Mouse (Mus musculus) neural tube, embryonic 14.5 days (tissue): Measurements from ENCODE around the gene Elovl4. TPM values are rescaled to one million over a fixed set of nuclear protein-coding genes. Genes with fewer than 3 reads are reported as not detected.

Source experiments
- ATAC-seq: fragments of 200-750 bp; cut with Nextera tagmentation; 2 replicates; pipeline ENCODE4 v1.8.0; 2017; ENCODE audit warnings: low read depth, mild to moderate bottlenecking, moderate TSS enrichment, moderate library complexity
- H3K27ac ChIP-seq: fragments of 300-500 bp; sonication (generic); 2 replicates; pipeline ENCODE4 v1.5.1; 2014; ENCODE audit warnings: low read depth, mild to moderate bottlenecking, control low read depth, low read length, moderate library complexity, mixed read lengths
- H3K27me3 ChIP-seq: fragments of 300-500 bp; sonication (generic); 2 replicates; pipeline ENCODE4 v1.6.1; 2014; ENCODE audit warnings: low read length; ENCODE audit not compliant: control insufficient read depth, insufficient read depth
- H3K36me3 ChIP-seq: fragments of 300-500 bp; sonication (generic); 2 replicates; pipeline ENCODE4 v1.6.1; 2014; ENCODE audit warnings: low read length, mixed read lengths; ENCODE audit not compliant: control insufficient read depth, insufficient read depth
- H3K4me1 ChIP-seq: fragments of 300-500 bp; sonication (generic); 2 replicates; pipeline ENCODE4 v1.6.1; 2014; ENCODE audit warnings: low read length; ENCODE audit not compliant: control insufficient read depth, insufficient read depth
- H3K4me2 ChIP-seq: fragments of 300-500 bp; sonication (generic); 2 replicates; pipeline ENCODE4 v1.6.1; 2014; ENCODE audit warnings: mild to moderate bottlenecking, low read depth, low read length, control low read depth
- H3K4me3 ChIP-seq: fragments of 300-500 bp; sonication (generic); 2 replicates; pipeline ENCODE4 v1.5.1; 2014; ENCODE audit warnings: low read depth, low read length, control low read depth, mixed read lengths
- H3K9ac ChIP-seq: fragments of 300-500 bp; sonication (generic); replicated peaks from 2 replicates; pipeline ENCODE4 v1.6.1; 2014; ENCODE audit warnings: low read depth, mild to moderate bottlenecking, control low read depth, low read length, mixed read lengths
- H3K9me3 ChIP-seq: fragments of 300-500 bp; sonication (generic); 2 replicates; pipeline ENCODE4 v1.6.1; 2016; ENCODE audit warnings: low read length; ENCODE audit not compliant: control insufficient read depth
- WGBS: fragments of 180-500 bp; shearing (Covaris S2); extraction: QIAGEN DNeasy Blood & Tissue Kit; methylation state at CpG from one replicate; pipeline ENCODE4 v1.1.7; 2014; 5-methylcytosine and 5-hydroxymethylcytosine counted together
- polyA plus RNA-seq: library from polyadenylated mRNA; unstranded; fragments of >200 nt; fragmentation: Nextera tagmentation; extraction: Ambion mirVana; gene quantifications from 2 replicates; pipeline ENCODE4 v1.2.1, GENCODE M21; 2014

The Elovl4 gene
- polyA plus RNA-seq, 1 experiment from 2014 or later, result 127 TPM

DNA sequence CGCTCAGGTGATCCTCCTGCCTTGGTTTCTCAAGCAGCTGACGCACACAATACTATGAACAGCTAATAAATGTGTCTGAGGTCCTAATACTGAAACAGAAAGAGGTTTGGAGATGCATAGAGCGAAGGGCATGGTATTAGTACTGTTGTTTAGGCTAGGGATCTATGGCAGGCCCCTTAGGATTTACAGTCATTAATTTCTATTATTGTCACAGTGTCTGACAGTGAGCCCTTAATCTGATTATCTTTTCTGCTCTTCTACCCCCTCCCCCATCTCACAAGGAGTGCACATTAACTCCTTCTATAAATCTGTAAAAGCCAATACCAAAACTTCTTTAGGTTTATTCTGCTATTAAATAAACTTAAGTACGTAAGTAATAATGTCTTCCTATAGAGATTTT is 44.8 kb downstream of the Elovl4 start:
- Histone ChIP-seq H3K9ac (no peak overlapping the region), H3K36me3 (no peaks in the 10 kb centered on the region), H3K4me3 (no peak overlapping the region), H3K27me3 (no peaks in the 10 kb centered on the region), H3K9me3 (no peaks in the 10 kb centered on the region), H3K27ac (no peak overlapping the region), H3K4me1 (no peaks in the 10 kb centered on the region), H3K4me2 (no peak overlapping the region)
- no peak for ATAC-seq
- WGBS, result 86% methylated on average over 4 of the region's 4 CpGs

DNA sequence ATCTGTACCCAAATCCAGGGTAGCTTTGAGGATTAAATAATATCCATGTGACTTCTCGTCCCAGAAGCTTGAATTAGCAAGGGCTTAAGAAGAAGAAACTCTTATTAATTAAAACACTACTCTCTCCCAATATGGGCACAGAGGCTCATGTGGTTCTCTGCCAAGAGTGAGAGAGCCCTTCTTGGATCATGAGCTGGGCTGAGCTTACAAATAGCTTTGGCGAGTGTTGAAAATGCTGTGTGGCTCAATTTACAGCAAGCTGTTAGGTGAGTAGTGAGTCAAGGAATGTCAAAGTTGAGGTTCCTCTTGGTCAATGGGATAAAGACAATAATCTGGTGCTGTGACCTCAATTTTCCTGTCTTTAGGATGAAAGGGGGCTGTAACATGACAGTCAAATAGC is 74.2 kb downstream of the Elovl4 start:
- WGBS, result 81% methylated on average over 2 of the region's 2 CpGs
- H3K4me1 ChIP-seq, result peaks cover 3% of the 10 kb centered on the region; the same call in 1 of the 2 replicates

DNA sequence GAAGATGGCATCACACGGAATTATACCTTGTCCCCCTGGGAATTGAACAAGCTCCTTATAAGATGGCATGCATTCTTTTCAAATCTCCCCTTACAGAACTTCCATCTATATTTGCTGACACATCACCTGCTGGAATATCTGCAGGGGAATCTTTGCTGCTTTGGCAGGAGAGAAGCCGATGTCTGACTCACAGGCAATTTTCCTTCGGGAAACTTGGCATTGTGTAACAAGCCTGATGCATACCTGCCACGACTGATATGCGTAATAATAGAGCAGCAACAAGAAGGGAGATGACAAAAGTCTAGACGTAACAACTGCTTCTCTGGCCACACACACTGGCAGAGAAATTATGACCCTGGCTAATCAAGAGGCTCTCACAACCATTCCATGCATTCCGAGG is 75.2 kb downstream of the Elovl4 start:
- ATAC-seq, result no peak
- Histone ChIP-seq H3K4me3 (no peak overlapping the region), H3K4me2 (no peak overlapping the region), H3K27me3 (no peaks in the 10 kb centered on the region), H3K9ac (no peak overlapping the region), H3K36me3 (no peaks in the 10 kb centered on the region), H3K9me3 (no peaks in the 10 kb centered on the region), H3K4me1 (peaks cover 4% of the 10 kb centered on the region; the same call in 1 of the 2 replicates), H3K27ac (no peak overlapping the region)
- WGBS, result 56% methylated on average over 7 of the region's 7 CpGs

More for the DNA sequence above, 74.2 kb downstream of the Elovl4 start:
- no peak for ATAC-seq
- no peak overlapping the region for H3K4me3 ChIP-seq
- no peak overlapping the region for H3K4me2 ChIP-seq
- H3K9me3 ChIP-seq, result no peaks in the 10 kb centered on the region
- no peak overlapping the region for H3K9ac ChIP-seq
- no peaks in the 10 kb centered on the region for H3K36me3 ChIP-seq
- no peak overlapping the region for H3K27ac ChIP-seq
- no peaks in the 10 kb centered on the region for H3K27me3 ChIP-seq

Other genes starting within 250 kb of the Elovl4 start
- 1.9 and 3.2 TPM in 2 replicates for gene Ttk, start 28.4 kb upstream of the Elovl4 start, polyA plus RNA-seq
- 36.1 and 39.0 TPM in 2 replicates for gene Bckdhb, start 118.9 kb upstream of the Elovl4 start, polyA plus RNA-seq